Mouse (Mus musculus) retina, postnatal 1 day (tissue): ENCODE measurements at regions not wholly inside any gene's neighbourhood (a gene's known extent, or its start where the extent isn't known, plus 50 kb on each side); places are given as distances from the start of the nearest gene placed in this dataset.

Experiments
- DNase-seq: peaks from one replicate; pipeline ENCODE4 v3.0.0-alpha.2; 2012

DNA sequence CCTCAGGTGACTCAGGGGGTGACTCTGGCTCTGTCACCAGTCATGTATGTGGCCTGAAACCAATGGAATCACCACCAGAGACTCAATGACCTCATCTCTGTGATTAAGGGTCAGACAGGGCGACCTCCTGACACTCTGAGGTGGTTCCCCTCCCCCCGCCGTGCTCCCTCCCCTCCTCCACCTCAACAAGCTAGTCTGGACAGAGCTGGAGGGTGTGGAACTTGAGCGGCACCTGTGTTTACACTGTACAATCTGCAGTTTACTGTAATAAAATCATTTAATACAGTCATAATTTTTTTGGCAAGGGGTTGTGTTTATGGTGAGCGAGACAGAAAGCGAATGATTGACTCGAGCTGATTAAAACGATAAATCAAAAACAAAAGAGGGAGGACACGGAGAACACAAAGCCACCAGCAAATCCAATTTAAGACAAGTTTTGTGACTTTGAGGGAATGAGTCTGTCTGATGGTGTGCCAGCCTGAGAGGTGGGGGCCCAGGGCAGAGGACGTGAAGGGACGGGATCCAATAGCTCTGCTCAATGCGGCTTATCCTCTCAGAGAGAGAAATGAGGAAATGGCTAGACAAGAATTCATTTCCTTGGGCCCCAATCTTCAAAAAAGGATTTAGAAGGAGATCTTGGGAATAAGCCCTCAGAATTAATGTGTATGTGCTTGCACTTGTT, 122.4 kb upstream of the Zfp703 start:
- DNase-seq = no peak

DNA sequence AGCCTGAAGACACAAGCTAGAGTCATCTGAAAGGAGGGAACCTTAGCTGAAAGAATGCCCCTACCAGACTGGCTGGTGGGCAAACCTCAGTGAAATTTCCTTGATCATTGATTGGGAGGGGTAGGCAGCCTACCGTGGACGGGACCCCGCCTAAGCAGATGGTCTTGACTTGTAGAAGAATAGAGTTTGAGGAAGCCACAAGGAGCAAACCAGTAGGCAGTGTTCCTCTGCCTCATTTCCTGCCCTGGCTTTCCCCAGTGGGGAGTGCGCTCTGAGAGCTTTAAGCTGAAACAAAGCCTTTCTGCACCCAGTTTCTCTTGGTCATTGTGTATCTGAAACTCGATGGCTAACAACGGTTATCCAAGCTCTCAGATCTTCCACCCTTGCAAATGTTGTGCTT, 121.9 kb upstream of the Zfp703 start:
- no peak for DNase-seq

DNA sequence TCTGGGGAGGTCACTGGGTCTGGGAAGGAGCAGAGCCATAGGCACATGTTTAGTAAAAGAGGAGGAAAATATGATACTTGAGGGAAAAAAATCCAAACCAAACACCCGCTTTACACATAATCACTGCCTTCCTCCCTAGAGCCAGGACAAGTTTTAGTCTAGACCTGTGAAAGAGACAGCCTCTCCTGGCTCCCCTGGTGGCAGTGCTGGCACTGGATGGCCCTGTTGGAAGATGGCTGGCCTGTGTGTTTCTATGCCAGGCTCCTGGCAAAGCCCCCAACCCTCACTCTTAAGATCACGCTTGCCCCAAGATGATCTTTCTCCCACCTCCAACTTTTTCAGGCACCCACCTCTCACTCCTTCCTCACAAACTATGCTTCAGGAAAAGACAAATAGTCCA, 112.6 kb upstream of the Zfp703 start:
- DNase-seq = no peak

DNA sequence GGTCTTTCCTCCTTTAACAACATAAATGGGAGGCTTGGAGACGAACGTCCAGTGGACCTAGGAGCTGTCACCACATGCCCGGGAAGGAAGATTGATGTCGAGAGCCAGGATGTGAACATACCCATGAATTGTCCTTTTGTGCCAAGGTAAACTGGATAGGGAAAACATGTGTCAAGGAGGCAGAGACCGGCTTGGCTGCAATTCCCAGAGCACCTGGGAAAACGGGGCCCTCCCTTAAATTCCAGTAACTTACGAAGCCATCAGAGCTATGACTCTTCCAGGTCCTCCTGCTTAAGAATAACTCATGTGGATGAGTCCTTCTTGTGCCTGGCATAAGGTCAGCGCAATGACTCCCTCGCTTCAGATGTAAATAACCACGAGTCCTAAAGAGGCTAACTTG, 112.2 kb upstream of the Zfp703 start:
- DNase-seq = no peak

DNA sequence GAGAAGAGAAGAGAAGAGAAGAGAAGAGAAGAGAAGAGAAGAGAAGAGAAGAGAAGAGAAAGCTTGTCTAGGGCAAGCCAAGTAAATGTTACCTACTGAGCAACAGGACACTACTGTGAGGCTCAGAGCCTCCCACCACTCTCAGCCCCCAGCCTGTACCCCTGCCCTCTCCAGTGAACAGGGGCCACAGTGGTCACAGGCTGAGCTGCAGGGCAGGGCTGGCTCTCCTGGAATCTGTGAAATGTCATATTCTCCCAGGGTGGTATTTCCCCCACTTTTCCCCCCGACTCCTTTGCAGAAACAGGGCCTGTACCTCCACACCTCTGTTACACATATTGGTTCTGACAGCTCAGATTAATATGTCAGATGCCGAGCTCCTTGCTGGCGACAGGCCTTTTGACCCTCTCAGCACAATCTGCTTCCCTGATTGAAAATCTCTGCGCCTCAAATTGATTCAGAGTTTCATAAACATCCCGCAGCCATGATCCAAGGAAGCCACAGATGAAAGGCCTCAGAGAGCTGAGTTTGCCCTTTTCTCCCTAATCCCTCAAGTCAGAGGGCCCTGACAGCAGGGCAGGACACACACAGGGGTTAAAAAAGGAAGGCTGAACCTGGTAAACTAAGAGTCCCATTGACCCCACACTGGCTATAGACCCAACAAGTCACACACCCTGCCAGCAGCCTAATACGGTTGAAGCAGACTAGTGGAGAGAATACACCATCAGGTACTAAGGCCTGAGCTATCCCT, 108.8 kb upstream of the Zfp703 start:
- DNase-seq = peak; percentile 21

DNA sequence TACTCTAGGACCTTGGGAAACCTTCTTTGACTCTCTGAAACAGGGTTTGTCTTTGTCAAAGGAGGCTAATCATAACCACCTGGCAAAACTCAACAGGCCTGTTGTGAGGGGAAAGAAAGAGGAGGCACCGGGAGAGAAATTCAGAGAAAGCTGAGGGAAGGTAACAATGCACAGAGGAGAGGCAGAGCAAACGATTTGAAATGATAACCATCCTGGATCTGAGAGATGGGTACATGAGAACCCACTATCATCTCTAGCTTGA, 108.3 kb upstream of the Zfp703 start:
- DNase-seq = no peak

DNA sequence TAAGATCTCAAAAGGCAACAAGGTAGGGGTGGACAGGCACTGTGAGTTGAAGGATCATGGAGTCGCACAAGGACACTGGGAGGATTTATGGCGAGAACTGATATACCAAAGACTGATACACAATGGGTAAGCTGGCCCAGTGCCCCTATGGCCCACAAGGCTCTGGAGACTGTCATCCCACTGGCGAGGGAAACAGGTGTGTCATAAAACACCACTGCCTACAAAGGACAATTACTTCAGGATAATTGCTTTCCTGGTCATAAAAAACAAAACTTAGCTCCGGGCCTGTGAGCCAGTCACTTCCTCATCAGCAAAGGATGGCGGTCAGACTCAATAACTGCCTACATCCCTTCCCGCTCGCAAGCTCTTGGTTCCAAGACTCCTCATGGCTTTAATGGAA, 105.3 kb upstream of the Zfp703 start:
- DNase-seq = no peak

DNA sequence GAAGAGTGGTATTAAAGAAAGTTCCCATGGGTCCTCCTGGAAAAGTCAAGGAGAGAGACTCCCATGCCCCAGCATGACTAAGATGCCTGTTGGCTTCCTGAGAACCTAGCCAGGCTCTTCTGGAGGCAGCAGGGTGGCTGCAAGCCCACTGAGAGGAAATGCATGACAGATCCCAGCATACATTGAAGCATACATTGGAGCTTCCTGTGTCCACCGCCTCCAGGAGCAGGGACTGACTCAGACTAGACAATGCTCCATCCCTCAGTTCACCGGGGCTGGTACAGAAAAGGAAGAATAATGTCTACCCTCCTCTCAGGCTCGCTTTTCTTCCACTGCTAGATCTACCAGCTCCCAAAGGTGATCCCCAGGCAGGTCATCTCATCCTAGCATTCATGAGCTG, 104.7 kb upstream of the Zfp703 start:
- no peak for DNase-seq

DNA sequence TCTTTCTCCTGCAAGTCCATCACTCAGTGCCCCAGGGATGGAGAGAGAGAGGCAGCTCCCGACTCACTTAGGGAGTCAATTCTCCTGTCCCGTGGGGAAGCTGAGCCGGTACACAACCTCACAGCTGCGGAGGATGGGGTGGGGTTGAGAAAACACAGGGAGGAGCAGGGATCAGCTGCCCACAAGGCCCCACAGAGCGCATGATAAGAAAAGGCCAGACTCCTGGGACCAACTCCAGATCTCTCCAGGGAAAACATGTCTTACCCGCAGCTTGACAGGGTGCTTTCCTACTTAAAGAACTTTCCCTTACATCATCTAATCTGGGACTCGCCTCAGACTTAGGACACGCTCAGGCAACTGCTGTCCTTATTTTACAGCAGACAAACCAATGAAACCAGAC, 104.3 kb upstream of the Zfp703 start:
- no peak for DNase-seq

DNA sequence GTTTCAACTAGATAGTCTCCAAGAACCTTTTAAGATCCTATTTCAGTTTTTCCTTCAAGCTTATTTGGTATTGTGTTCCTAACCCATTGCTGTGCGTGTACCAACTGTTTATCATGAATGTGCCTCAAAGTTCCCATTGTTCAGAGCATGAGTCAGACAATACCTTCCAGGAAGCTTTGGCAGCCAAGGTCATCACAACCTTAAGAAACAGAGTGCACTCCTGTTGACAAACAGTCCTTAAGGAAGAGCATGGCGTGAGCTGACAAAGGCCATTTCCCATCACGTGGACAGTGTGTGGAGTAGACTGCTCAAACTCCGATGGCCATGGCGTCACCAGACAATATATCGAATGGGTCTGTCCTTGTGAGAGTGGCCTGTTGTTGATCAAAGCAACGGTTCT, 96.9 kb upstream of the Zfp703 start:
- no peak for DNase-seq

DNA sequence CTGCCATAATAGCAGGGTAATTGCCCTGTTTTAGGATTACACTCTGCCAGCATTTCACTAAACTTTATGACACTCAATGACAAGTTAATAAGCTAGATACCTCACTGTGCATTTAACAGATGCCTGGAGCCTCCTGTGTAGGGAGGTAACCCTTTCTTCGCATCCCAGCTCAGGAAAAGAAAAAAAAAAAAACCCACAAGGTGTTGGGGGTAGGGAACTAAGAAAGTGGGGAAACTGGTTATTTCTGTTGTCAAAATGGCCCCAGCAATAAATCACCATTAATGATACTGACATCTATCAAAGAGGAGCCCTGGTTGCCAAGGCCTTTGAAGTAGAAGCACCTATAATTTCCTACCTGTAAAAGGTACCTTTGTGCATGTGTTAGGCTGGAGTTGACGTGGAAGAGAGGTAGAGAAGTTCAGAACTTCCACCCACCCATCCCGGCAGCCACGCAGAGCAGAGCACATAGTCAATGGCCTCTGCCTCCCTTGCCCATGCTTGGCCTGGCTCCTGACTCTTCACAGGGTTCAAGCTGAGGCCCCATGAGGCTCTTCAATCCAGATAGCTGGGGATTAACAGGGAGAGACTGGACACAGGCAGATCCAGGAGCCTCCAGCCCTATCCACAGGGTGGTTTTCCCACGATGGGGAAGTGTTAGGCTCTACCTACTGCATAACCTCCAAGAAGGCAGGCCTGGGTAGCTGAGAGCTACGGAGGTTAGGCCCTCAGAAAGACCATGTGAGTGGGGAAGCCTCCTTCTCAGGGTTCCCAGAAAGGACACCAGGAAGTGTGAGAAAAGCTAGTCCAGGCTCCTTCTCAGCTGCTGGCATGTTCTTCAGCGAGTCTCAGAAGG, 95.6 kb upstream of the Zfp703 start:
- DNase-seq = no peak

DNA sequence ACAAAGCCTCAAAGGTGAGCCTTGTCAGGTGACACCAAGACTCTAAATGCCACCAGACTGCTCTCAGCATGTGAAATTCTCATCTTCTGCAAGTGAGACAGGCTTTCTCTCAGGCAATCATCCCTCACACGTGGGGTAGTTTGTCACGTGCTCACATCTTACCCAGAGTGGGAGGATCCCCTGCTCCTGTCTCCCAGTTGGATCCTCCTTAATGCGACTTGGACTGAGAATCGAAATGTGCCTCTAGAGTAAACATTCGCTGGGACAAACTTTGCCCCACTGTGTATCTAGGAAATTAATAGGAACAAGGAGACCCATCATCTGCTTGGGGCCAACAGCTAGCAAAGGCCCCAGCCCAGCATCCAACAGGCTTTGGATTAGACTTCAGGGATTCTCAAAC, 94.5 kb upstream of the Zfp703 start:
- no peak for DNase-seq

DNA sequence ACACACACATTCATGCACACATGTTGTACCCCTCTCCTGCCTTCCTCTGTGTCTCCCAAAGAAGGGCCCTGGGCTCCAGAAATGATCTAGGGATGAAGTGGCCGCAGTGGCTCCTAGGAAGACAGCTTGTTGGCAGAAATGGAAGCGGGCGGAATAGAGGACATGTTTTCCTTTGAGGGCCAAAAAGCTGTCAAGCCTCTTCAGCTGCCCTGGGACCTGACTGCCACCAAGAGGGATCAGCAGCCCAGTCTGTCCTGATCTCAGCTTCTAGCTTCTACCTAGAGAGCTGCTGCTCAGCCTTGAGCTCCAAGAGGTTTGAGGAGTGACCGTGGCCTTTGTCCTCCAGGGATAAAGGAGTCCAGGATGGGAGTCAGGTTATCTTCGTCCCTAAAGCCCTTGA, 93.8 kb upstream of the Zfp703 start:
- DNase-seq = no peak

DNA sequence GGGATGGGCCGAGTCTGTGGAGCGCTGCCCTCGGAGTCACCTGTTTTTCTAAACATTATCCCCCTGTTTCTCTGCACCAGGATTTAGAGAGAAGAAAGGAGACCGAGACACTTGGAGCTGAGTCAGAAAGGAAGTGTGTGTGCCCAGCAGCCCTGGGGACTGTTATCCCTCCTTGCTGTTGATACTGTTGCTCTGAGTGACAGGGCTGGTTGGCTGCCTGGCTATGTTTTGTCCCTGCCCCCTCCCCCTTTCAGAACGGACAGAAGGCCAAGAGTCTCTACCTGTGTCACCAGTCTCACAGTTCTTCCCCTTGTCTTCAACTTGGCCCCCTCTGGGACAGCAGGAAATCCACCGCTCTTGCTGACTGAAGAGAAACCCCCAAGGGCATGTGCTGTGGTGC, 93.4 kb upstream of the Zfp703 start:
- DNase-seq = no peak

DNA sequence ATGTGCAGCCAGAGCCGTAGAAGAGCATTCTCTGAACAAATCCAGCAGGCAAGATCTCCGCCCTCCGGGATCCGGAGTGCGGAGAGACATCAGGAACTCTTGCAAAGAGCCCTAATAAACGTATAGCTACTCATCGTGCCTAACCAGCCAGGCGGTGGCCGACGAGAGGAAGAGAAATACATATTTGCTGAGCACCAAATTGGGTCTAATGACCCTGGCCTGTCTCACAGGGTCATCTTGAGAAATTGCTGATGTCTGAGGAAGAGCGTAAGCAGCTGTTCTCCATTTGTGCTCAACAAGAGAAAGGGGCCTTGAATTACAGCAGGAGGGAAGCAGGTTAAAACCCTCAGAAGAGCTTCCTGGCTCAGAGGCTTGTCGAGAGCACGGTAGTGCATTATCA, 92.8 kb upstream of the Zfp703 start:
- no peak for DNase-seq

DNA sequence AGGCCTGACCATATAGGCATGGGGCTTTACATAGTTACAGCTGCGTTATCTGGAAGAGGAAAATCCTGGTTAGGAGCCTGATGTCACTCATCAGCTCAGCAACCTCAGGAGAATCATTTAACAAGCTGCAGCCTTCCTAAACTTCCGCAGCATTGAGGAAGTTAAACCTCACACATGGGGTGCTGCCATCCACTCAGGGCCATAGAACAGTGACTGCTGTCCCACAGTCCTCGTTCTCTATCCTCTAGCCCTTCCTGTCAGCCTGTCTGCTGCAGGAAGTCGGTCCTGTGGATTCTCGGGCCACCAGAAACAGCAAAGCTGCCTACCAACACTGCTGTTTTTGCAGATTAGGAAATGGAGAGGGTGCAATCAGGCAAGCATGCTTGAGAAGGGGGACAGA, 91.8 kb upstream of the Zfp703 start:
- no peak for DNase-seq

DNA sequence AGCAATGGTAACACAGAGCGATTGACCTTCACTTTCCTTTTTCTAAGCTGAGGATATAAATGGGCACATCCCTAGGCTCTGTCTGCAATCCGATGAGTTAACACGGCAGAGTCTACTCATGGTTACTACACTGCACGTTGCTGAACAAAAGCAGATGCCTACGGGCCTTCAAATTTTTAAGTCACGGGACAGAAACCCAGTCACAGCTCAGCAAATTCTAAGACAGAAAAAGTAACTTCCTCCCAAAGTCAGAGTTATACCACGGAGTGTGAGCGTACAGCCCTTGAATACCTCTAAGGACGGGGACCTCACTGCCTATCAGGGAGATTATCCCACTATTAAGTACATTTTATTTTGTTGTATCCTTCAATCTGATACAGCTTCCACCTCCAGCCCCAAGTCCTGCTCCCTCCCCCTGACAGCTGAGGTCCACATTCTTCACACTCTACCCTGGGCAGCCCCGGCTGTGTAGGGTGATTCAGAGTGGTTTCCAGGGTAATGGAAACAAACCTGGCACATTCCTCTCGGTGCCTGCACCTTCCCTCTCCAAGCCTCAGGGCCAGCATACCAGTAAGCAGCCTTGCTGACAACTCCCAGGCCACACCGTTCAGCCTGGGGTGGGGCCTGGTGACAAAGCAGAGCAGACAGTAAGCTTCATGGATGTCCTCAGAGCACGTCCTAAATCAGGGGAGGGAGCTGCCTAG, 90.2 kb upstream of the Zfp703 start:
- DNase-seq = no peak

DNA sequence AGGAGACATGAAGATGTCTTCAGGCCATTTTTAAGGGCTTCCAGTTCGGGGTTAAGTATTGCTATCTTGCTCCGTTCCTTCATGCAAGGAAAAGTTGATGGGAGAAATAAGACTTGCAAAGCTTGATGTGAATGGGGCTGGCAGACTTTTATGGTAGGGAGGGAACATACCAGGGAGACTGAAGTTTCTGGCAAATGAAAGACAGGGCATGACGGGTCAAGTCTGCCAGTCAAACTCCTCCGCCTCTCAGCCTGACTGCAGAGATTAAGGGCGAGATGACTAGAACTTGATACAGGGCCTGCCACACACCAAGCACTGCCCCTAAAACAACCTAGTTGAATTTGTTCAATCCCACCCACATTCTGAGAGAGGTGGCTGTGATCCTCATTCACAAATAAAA, 89.6 kb upstream of the Zfp703 start:
- DNase-seq = no peak

DNA sequence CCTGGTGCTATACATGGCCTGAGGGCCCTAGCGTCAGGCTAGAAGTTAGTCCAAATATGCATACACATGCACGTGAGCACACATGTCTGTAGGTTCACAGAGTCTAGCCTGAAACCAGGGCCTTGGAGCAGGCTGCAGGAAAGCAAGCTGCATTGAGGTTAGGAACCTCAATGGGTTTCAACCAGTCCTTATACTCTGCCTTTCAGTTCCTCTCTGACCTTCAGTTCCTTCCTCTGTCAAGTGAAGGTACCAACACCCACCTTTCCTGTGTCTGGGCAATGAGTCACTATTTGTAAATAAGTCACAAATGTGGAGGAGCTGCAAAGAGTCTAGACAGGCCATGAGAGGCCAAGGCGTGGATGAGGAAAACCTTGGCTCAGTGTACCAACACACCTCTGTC, 89.1 kb upstream of the Zfp703 start:
- DNase-seq = no peak

DNA sequence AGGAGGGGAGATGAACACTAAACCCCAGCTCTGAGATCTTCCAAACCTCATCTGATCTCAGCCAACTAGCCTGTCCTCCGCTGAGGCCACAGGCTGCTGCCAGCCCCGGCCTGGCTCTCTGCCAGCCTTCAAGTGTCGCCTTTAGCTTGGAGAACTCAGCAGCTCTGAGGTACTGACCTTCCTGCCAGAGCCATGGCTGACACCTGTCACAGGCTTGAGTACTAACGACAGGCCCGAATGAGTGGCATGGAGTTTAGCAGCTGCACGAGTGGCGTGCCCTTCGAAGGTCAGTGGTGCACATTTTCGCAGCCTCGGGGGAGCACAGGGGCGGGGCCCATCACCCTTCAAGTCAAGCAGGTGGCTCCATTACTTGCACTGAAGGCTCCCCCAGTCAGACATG, 85.2 kb upstream of the Zfp703 start:
- peak; percentile 50 for DNase-seq

DNA sequence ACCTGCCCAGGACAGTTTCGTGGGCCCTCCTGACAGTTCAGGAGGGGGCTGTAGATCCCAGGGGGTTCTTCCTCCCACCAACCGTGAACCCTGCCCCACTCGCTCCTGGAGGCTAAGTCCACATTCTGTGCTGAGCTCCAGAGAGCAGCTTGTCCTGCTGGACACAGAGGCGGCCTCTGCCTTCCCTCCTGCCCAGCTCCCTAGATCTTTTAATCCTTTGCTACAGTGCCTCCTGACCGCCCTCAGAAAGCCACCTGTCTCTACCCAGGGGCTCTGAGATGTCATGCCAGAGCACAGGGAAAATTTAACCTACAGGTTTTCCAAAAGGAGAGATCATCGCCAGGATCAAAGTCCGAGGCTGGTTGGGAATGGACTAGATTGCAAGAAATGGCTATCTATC, 84.7 kb upstream of the Zfp703 start:
- DNase-seq = peak; percentile 3

DNA sequence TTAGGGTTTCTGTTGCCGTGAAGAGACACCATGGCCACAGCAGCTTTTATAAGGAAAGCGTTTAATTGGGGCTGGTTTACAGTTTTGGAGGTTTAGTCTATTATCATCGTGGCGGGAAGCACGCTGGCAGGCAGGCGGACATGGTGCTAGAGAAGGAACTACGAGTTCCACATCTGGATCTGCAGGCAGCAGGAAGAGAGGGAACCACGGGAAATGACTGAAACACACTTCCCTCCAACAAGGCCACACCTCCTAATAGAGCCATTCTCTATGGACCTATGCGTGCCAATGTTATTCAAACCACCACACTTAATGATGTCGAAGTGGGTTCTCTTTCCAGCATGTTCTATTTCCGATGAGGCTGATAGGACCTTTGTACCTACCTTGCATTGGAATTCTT, 81.3 kb upstream of the Zfp703 start:
- no peak for DNase-seq

DNA sequence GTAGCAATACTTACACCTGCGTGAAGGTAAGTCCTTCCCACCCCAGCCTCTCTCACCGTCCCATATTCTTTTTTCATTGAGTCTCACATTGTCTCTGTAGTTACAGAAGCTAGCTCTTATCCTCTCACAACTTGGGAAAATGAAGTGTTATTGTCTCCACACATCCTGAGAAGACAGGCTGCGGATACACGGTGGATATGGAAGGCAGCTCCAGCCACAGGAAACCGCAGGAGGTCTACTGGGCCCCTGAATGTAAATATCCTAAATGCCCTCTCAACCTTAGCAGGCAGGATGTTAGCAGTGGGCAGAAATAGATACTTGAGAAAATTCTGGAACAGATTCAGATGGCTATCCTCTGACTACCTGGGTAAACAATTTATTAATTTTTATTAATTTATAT, 73.8 kb upstream of the Zfp703 start:
- DNase-seq = no peak

DNA sequence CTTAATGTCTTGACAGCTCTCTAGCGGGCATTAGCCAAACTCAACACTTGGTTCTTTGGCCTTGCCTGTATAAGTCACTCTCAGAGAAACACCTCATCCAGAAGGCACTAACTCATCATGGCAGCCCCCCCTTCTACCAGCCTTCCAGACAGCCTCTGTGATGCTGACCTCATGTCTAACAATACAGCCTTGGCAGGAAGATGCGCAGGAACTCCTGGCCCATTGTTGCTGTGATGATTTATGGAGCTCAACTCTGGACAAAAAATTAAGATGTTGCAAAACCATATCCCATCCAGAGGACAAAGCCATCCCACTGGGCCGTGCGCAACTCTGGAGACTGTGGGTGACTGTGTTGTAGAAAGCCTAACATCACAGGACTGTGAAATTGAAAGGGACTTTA, 70.9 kb upstream of the Zfp703 start:
- DNase-seq = no peak
